Mouse (Mus musculus) ES-E14 (cell line): ENCODE results near the gene Tmem191c.

Source experiments
- CHD2 ChIP-seq: IDR thresholded peaks from 2 replicates; pipeline ENCODE4 v1.6.1; 2014; ENCODE audit warnings: mild to moderate bottlenecking, low read depth, low read length, inconsistent platforms
- HCFC1 ChIP-seq: IDR thresholded peaks from 2 replicates; pipeline ENCODE4 v1.6.1; 2012; ENCODE audit warnings: low read length, inconsistent platforms, borderline replicate concordance; ENCODE audit not compliant: insufficient read depth
- ZC3H11A ChIP-seq: IDR thresholded peaks from 2 replicates; pipeline ENCODE4 v1.6.1; 2012; ENCODE audit warnings: low read depth, mild to moderate bottlenecking, inconsistent platforms, low read length, borderline replicate concordance
- ZNF384 ChIP-seq: IDR thresholded peaks from 2 replicates; pipeline ENCODE4 v1.6.1; 2012; ENCODE audit warnings: low read depth, low read length, inconsistent platforms

DNA sequence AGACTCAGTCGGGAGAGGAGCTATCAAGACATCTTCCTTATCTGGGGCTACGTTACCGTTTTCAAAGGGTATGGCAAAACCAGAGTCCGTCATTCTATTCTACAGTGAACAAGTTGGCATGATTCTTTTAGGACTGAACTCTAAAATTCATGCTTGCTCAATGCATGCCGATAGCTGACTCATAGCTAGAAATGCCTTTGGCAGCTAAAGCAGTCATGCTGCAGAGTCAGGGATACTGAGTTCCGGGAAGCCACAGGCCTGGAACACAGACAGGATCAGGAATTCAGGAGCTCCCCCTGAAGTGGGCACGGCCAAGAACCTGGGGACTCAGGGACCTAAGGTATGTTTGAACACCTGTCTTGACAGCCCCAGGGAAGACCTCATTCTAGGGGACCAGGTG, 40.7 kb downstream of the Tmem191c start:
- TF ChIP-seq CHD2 (no peak), ZNF384 (no peak), ZC3H11A (no peak), HCFC1 (no peak)
